Mouse (Mus musculus) liver, embryonic 12.5 days (tissue): Measurements from ENCODE around the gene Dgka. TPM values are rescaled to one million over a fixed set of nuclear protein-coding genes. Genes with fewer than 3 reads are reported as not detected.

Experiments used
- ATAC-seq: fragments of 200-750 bp; cut with Nextera tagmentation; 2 replicates; pipeline ENCODE4 v1.8.0; 2017; ENCODE audit warnings: moderate number of reproducible peaks, mild to moderate bottlenecking, moderate library complexity
- H3K27ac ChIP-seq: fragments of 300-500 bp; sonication (generic); 2 replicates; pipeline ENCODE4 v1.5.1; 2016; ENCODE audit warnings: mild to moderate bottlenecking
- H3K27me3 ChIP-seq: fragments of 300-500 bp; sonication (generic); replicated peaks from 2 replicates; pipeline ENCODE4 v1.6.1; 2016; ENCODE audit warnings: mild to moderate bottlenecking, moderate library complexity
- H3K36me3 ChIP-seq: fragments of 300-500 bp; sonication (generic); 2 replicates; pipeline ENCODE4 v1.6.1; 2016; ENCODE audit warnings: mild to moderate bottlenecking, moderate library complexity
- H3K4me1 ChIP-seq: fragments of 300-500 bp; sonication (generic); 2 replicates; pipeline ENCODE4 v1.6.1; 2016
- H3K4me2 ChIP-seq: fragments of 300-500 bp; sonication (generic); 2 replicates; pipeline ENCODE4 v1.6.1; 2016; ENCODE audit warnings: mild to moderate bottlenecking, moderate library complexity
- H3K4me3 ChIP-seq: fragments of 300-500 bp; sonication (generic); 2 replicates; pipeline ENCODE4 v1.5.1; 2016; ENCODE audit warnings: mild to moderate bottlenecking, moderate library complexity
- H3K9ac ChIP-seq: fragments of 300-500 bp; sonication (generic); 2 replicates; pipeline ENCODE4 v1.6.1; 2016; ENCODE audit warnings: mild to moderate bottlenecking, moderate library complexity
- H3K9me3 ChIP-seq: fragments of 300-500 bp; sonication (generic); replicated peaks from 2 replicates; pipeline ENCODE4 v1.6.1; 2016; ENCODE audit warnings: mild to moderate bottlenecking, moderate library complexity
- WGBS: fragments of 180-500 bp; shearing (Covaris S2); methylation state at CpG from one replicate; pipeline ENCODE4 v1.1.7; 2016; ENCODE audit not compliant: insufficient replicate concordance; 5-methylcytosine and 5-hydroxymethylcytosine counted together
- polyA plus RNA-seq: library from polyadenylated mRNA; unstranded; fragments of >200 nt; fragmentation: Nextera tagmentation; extraction: Ambion mirVana; gene quantifications from 2 replicates; pipeline ENCODE4 v1.2.1, GENCODE M21; 2016

Dgka gene
- polyA plus RNA-seq = 2.8 TPM in 2 replicates

DNA sequence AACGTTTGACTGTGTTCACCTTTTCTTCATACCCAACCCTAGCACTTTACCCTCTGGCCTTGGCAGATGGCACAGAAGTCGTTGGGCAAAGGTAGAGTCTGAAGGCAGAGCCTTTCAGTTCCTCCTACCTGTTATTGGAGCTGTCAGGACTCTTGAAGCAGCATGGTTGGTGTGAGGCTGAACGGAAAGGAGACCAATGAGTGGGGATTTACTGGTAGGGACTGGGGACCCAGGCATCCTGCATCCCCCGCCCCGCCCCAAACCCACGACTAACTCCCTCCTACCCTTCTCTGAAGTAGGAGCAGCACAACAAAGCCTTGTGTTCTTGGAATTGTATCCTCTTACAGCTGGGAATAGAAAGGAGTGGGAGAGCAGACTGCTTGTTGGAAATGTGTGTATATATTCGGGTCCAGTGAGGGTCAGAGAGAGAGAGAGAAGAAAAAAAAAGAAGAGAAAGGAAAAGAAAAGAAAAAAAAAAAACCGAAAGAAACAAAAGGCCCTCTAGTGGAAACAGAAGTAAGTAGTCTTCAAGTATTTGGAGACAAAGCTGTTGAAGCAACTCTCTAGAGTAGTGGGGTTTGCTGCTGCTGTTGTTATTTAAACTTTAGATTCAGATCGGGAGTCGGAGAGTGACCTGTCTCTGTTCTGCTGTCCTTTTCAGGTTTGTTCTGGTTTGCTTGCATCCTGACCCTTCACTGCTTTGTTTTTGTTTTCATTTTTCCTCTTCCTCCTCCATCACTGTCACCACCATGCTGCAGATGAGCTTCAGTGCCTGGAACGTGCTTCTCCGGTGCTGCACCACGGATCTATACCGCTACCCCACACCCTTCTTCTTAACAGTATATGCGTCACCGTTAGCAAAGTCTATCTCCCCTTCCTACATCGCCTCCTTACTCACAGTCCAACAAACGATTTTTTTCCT, at the start of gene Dgka:
Gene Dgka (minus strand): TSS at position 176 of the 922 bp plus-strand sequence.
- no peaks in the 10 kb centered on the region for H3K36me3 ChIP-seq
- H3K9ac ChIP-seq = peak within 1 kb of the TSS; percentile 65
- no peaks in the 10 kb centered on the region for H3K9me3 ChIP-seq
- peak within 1 kb of the TSS; percentile 80 for H3K4me2 ChIP-seq
- ATAC-seq = no peak
- 23% methylated on average over 18 of the region's 18 CpGs for WGBS
- H3K27me3 ChIP-seq = peaks cover 48% of the 10 kb centered on the region
- no peak within 1 kb of the TSS for H3K27ac ChIP-seq
- H3K4me1 ChIP-seq = peaks cover 58% of the 10 kb centered on the region
- peak within 1 kb of the TSS; percentile 60 for H3K4me3 ChIP-seq

DNA sequence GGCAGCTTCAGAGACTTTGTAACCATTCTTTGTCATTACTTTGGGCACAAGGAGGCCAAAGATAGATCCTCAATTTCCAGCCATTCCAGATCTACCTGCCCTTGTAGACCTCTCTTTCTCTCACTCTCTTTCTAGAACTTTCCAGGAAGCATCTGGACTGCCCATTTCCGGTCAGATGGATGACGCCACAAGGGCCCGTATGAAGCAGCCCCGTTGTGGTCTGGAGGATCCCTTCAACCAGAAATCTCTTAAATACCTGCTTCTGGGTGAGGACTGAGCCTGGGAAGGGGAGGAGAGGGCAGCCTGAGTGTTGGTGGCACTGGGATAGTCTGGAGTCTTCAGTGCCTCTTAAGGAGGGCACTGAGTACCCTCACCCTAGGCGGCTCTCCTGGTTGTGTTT, 49.7 kb upstream of the Dgka start:
- H3K27me3 ChIP-seq = 0 out of 2 replicates have a peak, but pooled peaks cover 5% of the 10 kb centered on the region
- WGBS = 63% methylated on average over 5 of the region's 5 CpGs
- no peak overlapping the region for H3K4me2 ChIP-seq
- H3K4me3 ChIP-seq = no peak overlapping the region
- peaks cover 3% of the 10 kb centered on the region for H3K4me1 ChIP-seq
- no peak overlapping the region for H3K9ac ChIP-seq
- H3K27ac ChIP-seq = no peak overlapping the region
- H3K9me3 ChIP-seq = no peaks in the 10 kb centered on the region
- peaks cover 10% of the 10 kb centered on the region for H3K36me3 ChIP-seq
- no peak for ATAC-seq

DNA sequence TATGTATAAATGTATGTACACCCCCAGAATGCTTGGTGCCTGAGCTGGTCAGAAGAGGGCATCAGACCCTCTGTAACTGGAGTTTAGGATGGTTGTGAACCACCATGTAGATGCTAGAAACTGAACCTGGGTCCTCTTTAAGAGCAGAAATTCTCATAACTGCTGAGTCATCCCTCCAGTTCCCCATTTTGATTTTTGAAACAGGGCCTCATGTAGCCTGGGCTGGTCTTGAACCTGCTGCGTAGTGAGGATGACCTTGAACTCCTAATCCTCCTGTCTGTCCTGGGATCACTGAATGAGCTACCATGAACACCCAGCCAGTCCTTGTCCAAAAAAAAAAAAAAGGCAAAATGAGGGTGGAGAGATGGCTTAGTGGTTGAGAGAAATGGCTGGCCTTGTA, 48.6 kb upstream of the Dgka start:
- WGBS = 79% methylated on average over 1 of the region's 1 CpGs
- no peak overlapping the region for H3K27ac ChIP-seq

DNA sequence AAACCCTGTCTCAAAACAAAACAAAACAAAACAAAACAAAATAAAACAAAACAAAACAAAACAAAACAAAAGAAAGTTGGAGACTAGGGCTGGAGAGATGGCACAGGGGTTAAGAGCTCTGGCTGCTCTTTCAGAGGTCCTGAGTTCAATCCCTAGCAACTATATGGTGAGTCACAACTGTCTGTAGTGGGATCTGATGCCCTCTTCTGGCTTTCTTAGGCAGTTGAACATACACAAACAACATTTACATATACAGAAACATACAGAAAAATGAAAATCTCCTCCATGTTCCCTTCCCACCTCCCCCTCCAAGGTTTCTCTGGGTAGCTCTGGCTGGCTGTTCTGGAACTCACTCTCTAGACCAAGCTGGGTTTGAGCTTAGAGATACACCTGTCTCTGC, 47.4 kb upstream of the Dgka start:
- Histone ChIP-seq H3K4me2 (no peak overlapping the region), H3K36me3 (peaks cover 4% of the 10 kb centered on the region; the same call in 1 of the 2 replicates), H3K4me3 (no peak overlapping the region), H3K4me1 (peaks cover 3% of the 10 kb centered on the region), H3K27me3 (0 out of 2 replicates have a peak, but pooled peaks cover 5% of the 10 kb centered on the region), H3K9ac (no peak overlapping the region), H3K9me3 (no peaks in the 10 kb centered on the region), H3K27ac (no peak overlapping the region)
- ATAC-seq = no peak

More for the DNA sequence above, 48.6 kb upstream of the Dgka start:
- Histone ChIP-seq H3K4me1 (peaks cover 3% of the 10 kb centered on the region), H3K4me2 (no peak overlapping the region), H3K4me3 (no peak overlapping the region), H3K36me3 (peaks cover 4% of the 10 kb centered on the region; the same call in 1 of the 2 replicates), H3K27me3 (0 out of 2 replicates have a peak, but pooled peaks cover 5% of the 10 kb centered on the region), H3K9ac (no peak overlapping the region), H3K9me3 (no peaks in the 10 kb centered on the region)
- no peak for ATAC-seq

DNA sequence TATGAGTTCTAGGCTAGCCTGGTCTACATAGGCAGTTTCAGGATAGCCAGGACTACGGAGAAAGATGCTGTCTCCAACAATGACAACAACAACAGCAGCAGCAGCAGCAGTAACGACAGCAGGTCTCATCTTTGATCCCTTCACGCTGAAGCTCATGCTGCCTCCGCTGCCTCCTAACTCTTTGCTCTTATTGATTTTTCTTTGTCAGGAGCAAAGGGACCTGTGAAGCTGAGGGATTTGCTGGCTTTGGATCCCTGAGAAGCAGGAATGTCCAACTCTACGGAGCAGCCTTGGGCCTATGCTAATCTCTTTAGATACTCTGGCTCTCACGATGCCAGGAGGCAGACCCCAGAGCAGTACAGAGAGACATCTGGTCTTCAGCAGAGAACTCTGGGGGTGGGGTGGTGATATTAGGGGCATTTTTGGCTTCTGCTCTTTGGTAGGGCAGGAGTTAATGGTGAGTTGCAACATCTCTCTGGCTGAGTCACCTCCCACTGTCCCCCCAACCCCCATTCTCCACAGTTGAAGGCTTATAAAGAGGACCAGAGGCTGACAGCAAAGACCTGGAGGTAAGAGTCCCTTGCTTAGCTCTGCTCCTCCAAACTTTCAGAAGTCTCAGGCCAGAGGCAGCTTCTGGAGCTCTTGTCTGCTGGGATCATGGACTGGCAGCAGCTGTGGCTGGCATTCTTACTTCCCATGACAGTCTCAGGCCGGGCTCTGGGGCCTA, 45.9 kb upstream of the Dgka start, which contains the start of gene Mmp19:
Gene Mmp19 (plus strand): TSS at position 513 of the 727 bp plus-strand sequence.
- Histone ChIP-seq H3K4me2 (peak within 1 kb of the TSS; percentile 43), H3K9ac (0 out of 2 replicates have a peak within 1 kb of the TSS, but pooled peaks have one; percentile 27), H3K27me3 (no peaks in the 10 kb centered on the region), H3K27ac (peak within 1 kb of the TSS; percentile 45; the same call in 1 of the 2 replicates), H3K4me1 (peaks cover 3% of the 10 kb centered on the region), H3K4me3 (peak within 1 kb of the TSS; percentile 37), H3K9me3 (no peaks in the 10 kb centered on the region), H3K36me3 (peaks cover 2% of the 10 kb centered on the region; the same call in 1 of the 2 replicates)
- ATAC-seq = peak; percentile 64
- 58% methylated on average over 7 of the region's 7 CpGs for WGBS

DNA sequence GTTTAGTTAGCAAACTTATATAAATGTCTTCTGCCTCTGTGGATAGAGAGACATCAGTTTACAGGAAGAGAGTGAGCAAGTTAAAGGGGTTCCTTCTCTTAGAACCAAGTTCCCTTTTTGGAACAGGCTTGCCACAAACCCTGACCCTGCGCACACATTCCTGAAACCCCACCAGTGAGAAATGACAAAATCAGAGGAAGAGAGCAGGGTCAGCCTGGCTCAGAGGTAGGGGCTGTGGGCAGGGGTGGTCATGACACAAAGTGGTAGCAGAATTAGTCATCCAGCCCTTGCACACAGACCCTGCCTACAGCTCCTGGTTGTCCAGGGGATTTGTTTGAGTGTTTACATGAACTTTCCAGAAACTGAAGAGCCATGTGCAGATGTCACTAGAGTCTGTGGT, 35.5 kb upstream of the Dgka start:
- H3K27ac ChIP-seq = 0 out of 2 replicates have a peak overlapping the region, but pooled peaks have one; percentile 14
- H3K4me3 ChIP-seq = no peak overlapping the region
- 41% methylated on average over 1 of the region's 1 CpGs for WGBS
- no peaks in the 10 kb centered on the region for H3K27me3 ChIP-seq
- H3K9ac ChIP-seq = no peak overlapping the region
- peaks cover 12% of the 10 kb centered on the region for H3K9me3 ChIP-seq
- ATAC-seq = no peak
- H3K36me3 ChIP-seq = peaks cover 3% of the 10 kb centered on the region; the same call in 1 of the 2 replicates
- peaks cover 16% of the 10 kb centered on the region; the same call in 1 of the 2 replicates for H3K4me1 ChIP-seq
- H3K4me2 ChIP-seq = no peak overlapping the region

DNA sequence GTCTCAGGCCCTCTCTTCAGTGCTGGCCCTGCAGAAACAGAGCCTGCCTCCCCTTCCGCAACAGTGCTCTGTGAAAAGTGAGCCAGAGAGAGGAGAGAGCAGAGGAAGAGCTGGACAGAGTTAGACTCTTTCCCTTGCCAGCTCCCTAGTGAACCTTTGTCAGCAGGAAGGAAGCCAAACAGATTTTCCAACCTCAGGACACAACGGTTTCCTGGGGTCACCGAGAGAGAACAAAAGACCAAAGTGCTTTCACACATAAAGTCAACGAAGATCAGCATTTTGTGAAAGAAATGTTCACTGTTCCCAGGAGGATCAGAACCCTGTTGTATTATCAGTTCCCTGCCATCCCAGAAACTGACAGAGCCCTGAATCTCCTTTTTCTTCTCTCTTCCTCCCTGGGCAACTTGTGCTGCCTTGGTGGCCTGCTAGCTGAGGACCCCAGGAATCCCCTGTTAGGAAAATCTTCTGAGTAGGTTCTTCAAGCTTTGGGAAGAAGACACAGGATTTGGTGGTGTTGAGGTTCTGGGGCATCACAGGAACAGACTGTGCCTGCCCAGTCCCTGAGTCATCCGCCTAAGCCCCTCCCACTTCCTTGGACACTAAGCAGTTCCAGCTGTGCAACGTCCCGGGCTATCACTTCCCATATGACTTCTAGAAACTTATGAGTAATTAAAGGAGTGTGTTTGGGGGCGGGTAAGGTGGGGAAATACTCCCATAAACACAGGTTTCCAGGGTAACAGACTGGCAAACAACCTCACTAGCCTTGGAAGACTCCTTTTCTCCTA, 34.5 kb upstream of the Dgka start:
- Histone ChIP-seq H3K4me2 (no peak overlapping the region), H3K9ac (no peak overlapping the region), H3K27me3 (no peaks in the 10 kb centered on the region), H3K27ac (peak overlapping the region; percentile 47), H3K36me3 (peaks cover 2% of the 10 kb centered on the region; the same call in 1 of the 2 replicates), H3K9me3 (peaks cover 10% of the 10 kb centered on the region), H3K4me3 (no peak overlapping the region), H3K4me1 (peaks cover 16% of the 10 kb centered on the region; the same call in 1 of the 2 replicates)
- WGBS = 19% methylated on average over 8 of the region's 8 CpGs
- ATAC-seq = peak; percentile 71; the same call in 1 of the 2 replicates

DNA sequence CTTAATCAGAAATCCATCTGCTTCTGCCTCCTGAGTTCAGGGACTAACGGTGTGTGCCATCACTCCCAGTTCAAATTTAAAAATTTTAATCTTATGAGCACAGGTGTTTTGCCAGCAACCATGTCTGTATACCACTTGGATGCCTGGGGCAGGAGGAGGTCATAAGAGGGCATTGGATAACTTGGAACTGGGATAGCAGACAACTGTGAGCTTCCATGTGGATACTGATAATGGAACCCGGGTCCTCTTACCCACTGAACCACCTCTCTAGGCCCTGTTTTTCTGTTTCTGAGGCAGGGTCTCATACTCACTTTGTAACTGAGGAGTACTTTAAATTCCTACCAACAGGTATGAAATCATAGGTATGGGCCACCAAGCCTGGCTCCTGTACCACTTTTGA, 33.8 kb upstream of the Dgka start:
- Histone ChIP-seq H3K36me3 (no peaks in the 10 kb centered on the region), H3K27ac (peak overlapping the region; percentile 47; the same call in 1 of the 2 replicates), H3K27me3 (no peaks in the 10 kb centered on the region), H3K4me3 (no peak overlapping the region), H3K4me2 (no peak overlapping the region), H3K9ac (no peak overlapping the region), H3K4me1 (peaks cover 18% of the 10 kb centered on the region), H3K9me3 (peaks cover 3% of the 10 kb centered on the region; the same call in 1 of the 2 replicates)
- WGBS = 81% methylated on average over 2 of the region's 2 CpGs
- ATAC-seq = no peak

DNA sequence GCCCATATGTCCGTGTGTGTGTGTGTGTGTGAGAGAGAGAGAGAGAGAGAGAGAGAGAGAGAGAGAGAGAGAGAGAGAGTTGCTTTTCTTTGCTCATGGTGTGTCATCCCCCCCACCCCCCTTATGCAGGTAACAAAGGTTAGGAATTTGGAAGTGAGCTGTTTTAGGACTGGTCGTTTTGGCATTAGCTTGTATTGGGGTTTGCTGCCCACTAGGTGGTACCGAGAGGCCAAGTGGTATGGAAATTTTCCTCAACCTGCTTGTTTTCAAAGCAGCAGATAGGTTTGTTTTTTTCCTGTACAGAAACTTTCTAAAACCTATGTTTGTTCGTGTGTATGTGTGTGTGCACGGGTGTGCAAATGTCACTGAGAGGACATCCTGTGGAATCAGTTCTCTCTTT, 29.0 kb upstream of the Dgka start:
- ATAC-seq = no peak
- H3K4me2 ChIP-seq = no peak overlapping the region
- peaks cover 7% of the 10 kb centered on the region for H3K4me1 ChIP-seq
- H3K9ac ChIP-seq = no peak overlapping the region
- no peaks in the 10 kb centered on the region for H3K27me3 ChIP-seq
- H3K27ac ChIP-seq = no peak overlapping the region
- H3K4me3 ChIP-seq = no peak overlapping the region
- H3K9me3 ChIP-seq = no peaks in the 10 kb centered on the region
- WGBS = 23% methylated on average over 5 of the region's 5 CpGs
- H3K36me3 ChIP-seq = no peaks in the 10 kb centered on the region

DNA sequence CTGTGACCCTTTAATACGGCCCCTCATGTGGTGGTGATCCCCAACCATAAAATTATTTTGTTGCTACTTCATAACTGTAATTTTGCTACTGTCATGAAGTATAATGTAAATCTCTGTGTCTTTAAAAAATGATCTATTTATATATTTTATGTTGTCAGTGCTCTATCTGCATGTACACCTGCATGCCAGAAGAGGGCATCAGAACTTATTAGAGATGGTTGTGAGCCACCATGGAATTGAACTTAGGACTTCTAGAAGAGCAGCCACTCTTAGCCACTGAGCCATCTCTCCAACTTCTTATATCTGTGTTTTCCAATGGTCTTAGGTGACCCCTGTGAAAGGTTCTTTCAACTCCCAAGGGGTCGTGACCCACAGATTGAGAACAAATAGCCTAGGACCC, 28.2 kb upstream of the Dgka start:
- no peaks in the 10 kb centered on the region for H3K9me3 ChIP-seq
- 43% methylated on average over 2 of the region's 2 CpGs for WGBS
- H3K4me3 ChIP-seq = no peak overlapping the region

DNA sequence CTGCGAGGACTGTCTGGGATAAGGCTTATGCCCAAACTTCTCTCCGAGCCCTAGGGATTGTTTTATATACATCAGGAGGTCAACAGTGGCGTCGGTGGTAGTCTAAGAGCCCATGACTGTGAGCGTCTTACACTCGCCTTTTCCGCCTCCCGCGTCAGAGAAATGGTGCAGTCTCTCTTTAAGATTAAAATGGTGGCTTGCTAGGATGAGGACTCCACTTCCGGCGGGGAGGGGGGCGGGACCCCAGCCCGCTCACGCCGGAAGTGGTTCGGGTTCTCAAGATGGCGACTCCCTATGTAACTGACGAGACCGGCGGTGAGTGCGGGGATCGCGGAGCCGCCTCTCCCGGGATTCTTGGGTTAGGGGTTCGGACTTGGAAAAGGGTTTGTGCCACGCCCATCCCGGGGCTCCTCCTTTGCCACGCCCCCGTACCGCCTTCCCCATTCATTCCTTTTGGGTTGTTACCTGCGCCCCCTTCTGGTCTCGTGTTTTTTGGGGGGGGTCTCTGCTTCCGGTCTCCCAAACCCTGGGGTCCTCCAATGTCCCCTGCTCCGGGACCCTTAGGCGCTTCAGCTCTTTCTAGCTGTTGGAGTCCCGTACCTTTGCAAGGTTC, 3.7 kb upstream of the Dgka start:
- Histone ChIP-seq H3K4me1 (peaks cover 58% of the 10 kb centered on the region), H3K9me3 (no peaks in the 10 kb centered on the region)
- under 1% methylated on average over 37 of the region's 37 CpGs for WGBS

More for the DNA sequence above, 28.2 kb upstream of the Dgka start:
- Histone ChIP-seq H3K27me3 (no peaks in the 10 kb centered on the region), H3K27ac (no peak overlapping the region), H3K9ac (no peak overlapping the region), H3K4me2 (no peak overlapping the region), H3K36me3 (no peaks in the 10 kb centered on the region), H3K4me1 (peaks cover 7% of the 10 kb centered on the region)
- ATAC-seq = 0 out of 2 replicates have a peak, but pooled peaks have one; percentile 37

More for the DNA sequence above, 3.7 kb upstream of the Dgka start:
- Histone ChIP-seq H3K9ac (peak overlapping the region; percentile 85), H3K27me3 (peaks cover 27% of the 10 kb centered on the region), H3K4me3 (peak overlapping the region; percentile 88), H3K36me3 (peaks cover 16% of the 10 kb centered on the region), H3K4me2 (peak overlapping the region; percentile 86), H3K27ac (peak overlapping the region; percentile 92)
- ATAC-seq = peak; percentile 74
